In genomic region chr17:31525114-31525513, GRCm38 (mm10) we compare ENCODE assay signal across 19 mouse cellular contexts.
"Had no signal": no experiment of that assay in that cellular context is flagged by ENCODE, and none has a peak within 500 bp of the region (broad histone marks: within the 10 kb centered on the region; RNA-seq: fewer than 3 reads in every experiment).

No protein-coding gene starts in this region.

- DNase-seq: liver, embryonic 13.5 days; lung, adult 2 months; lung, postnatal 10 days; lung, postnatal 4 days; midbrain, embryonic 14.5 days; retina, postnatal 1 day; right cerebral cortex, adult 18-20 months; right cerebral cortex, postnatal 25 days; thymus, adult 2 months; thymus, postnatal 25 days; thymus, postnatal 4 days had no signal

- H3K9ac ChIP-seq: liver, embryonic 13.5 days; liver, embryonic 15.5 days; lung, embryonic 15.5 days; midbrain, embryonic 12.5 days; stomach, embryonic 15.5 days had no signal

- H3K4me3 ChIP-seq: liver, embryonic 13.5 days; liver, embryonic 15.5 days; lung, embryonic 15.5 days; midbrain, embryonic 10.5 days; midbrain, embryonic 12.5 days; myocyte; stomach, embryonic 15.5 days had no signal

- ATAC-seq: midbrain, embryonic 16.5 days had no signal

- H3K27ac ChIP-seq: liver, embryonic 13.5 days; liver, embryonic 15.5 days; lung, embryonic 15.5 days; midbrain, embryonic 10.5 days; midbrain, embryonic 12.5 days; stomach, embryonic 15.5 days; stomach, postnatal 0 days had no signal

- H3K9me3 ChIP-seq: liver, embryonic 13.5 days; liver, embryonic 15.5 days; lung, embryonic 15.5 days; midbrain, embryonic 10.5 days; midbrain, embryonic 12.5 days; stomach, embryonic 15.5 days had no signal

- H3K4me2 ChIP-seq: liver, embryonic 13.5 days; liver, embryonic 15.5 days; lung, embryonic 15.5 days; midbrain, embryonic 12.5 days; stomach, embryonic 15.5 days had no signal

- H3K27me3 ChIP-seq: liver, embryonic 13.5 days; liver, embryonic 15.5 days; lung, embryonic 15.5 days; midbrain, embryonic 12.5 days; stomach, embryonic 15.5 days had no signal
